Mouse (Mus musculus) liver, adult 2 months (tissue): ENCODE results near the gene Fbxo6.

ENCODE experiments used
- CTCF ChIP-seq: fragments of 200-500 bp; IDR thresholded peaks from 2 replicates; pipeline ENCODE4 v1.5.1; 2011; ENCODE audit warnings: low read depth, low read length, control low read depth
- POLR2A ChIP-seq: fragments of 200-500 bp; IDR thresholded peaks from 2 replicates; pipeline ENCODE4 v1.6.1; 2011; ENCODE audit warnings: low read length, control low read depth; ENCODE audit not compliant: insufficient read depth; ENCODE audit errors: extremely low read depth

- TF ChIP-seq CTCF = no peak
- no peak for TF ChIP-seq POLR2A
These were observed 53.3 kb downstream of the Fbxo6 start for GRCm38 (mm10) chr4:148098666-148099065.
